Mouse (Mus musculus) adrenal gland, postnatal 10 days (tissue): ENCODE results near the gene Spaca9. TPM values are rescaled to one million over a fixed set of nuclear protein-coding genes. Genes with fewer than 3 reads are reported as not detected.
A peak's percentile ranks its signal among the peaks of the same experiment; 100 is the strongest.

Experiments
- DNase-seq: peaks from one replicate; pipeline ENCODE4 v3.0.0; 2021; ENCODE audit warnings: mixed read lengths
- long read RNA-seq, 2 experiments: library from polyadenylated mRNA; stranded (forward); transcript quantifications; one replicate each; pipeline ENCODE4 v2.0.0; 2021
- total RNA-seq, 2 experiments: library from RNA; stranded (reverse); gene quantifications; 2 replicates each; pipeline ENCODE4 v1.2.3; 2021

The Spaca9 gene
- total RNA-seq = 1 to 10 TPM; 1.4 to 2.1 TPM
- long read RNA-seq, experiment 1, partial matches to known transcripts = 0 of 1 reads
- long read RNA-seq, experiment 1, other reads (novel, unspliced or antisense) = 1 of 1 reads
- long read RNA-seq, experiment 2 = 0 reads

DNA sequence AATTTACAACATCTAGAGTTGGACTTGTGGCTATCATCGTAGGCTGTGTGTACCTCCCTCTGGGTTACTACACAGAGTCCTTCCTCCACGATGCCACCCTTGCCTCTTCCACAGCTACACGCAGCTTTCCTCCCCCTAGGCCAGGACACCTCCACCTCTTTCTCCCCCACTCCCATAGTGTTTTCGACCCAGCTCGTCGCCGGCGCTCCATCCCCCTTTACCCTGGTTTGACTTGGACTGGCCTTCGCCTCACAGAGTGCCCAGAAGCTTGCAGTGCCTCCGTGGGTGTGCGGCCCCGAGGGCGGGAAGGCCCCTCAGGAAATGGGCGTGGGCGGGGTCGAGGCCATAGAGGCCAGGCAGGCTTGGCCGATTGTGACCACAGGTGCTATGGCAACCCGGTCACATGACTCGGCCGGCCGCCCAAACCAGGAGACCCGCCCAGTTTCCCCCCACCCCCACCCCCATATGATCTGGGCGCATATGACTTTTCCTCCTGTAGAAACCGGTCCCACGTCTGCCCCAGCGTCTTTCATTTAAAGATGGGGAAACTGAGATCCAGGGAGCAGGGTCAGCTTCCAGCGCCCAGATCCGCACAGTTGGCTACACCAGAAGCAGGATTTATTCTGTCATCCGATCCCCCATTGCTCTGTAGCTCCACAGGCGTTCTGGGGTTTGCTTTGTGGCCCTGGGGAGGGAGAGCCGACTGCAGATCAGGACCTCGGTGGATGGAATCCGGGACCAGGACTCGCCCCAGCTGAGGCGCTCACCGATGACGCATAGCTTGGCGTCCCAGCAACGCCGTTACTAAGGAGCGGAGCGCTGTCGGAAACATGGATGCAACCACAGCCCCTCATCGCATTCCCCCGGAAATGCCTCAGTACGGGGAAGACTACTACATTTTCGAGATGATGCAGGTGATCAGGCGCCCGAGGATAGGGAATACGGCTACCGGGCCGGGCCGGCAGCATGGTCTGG, at the start of gene Spaca9, which contains the start of gene Ak8:
Gene Spaca9, minus strand, starts transcription at position 367 of the 975 bp plus-strand sequence.
Gene Ak8, plus strand, starts transcription at position 804 of the 975 bp plus-strand sequence.
- DNase-seq = peak; percentile 91

DNA sequence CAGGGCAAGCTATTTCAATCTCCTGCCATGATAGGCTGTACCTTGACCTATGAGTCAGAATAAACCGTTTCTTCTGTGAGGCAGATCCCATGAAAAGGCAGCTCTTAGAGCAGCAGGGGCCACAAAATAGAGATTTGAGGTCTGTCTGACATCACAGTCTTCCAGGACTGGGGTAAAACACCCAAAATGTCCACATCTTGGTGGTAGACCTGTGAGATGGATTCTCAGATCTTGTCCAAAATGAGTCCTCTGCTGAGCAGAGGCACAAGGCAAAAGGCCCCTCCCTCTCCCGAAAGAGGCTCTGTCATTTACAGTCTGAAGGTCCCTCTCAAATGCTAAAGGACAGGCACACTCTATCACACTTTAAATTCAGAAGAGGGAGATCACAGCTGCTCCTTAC, 48.2 kb upstream of the Spaca9 start:
- DNase-seq = no peak

DNA sequence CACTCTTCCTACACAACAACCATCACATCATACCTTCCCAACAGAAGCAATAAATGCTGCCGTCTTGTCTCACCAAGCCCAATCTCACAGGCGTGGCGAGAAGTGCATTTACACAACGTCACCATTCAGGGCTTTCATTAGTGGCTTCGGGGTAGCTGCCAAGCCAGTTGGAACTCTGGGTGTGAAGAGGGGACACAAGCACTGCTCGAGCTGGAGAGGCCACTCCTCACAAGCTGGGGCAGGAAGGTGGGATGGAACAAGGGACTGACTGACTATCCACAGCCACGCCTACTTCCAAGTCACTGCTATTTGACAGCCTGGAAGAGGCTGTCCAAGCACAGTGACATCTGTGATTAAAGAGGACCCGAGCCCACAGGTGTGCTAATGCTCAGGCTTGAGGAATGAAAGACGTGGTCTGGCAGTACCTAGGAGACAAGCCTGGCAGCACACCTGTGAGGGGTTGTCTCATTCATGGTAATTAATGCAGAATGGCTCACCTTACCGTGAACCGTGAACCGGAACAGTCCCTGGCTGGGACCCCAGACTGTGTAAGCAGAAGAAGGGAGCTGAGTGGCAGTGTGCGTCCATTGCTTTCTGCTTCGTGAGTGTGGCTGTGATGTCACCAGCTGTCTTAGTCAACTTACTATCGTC, 47.3 kb upstream of the Spaca9 start:
- no peak for DNase-seq

DNA sequence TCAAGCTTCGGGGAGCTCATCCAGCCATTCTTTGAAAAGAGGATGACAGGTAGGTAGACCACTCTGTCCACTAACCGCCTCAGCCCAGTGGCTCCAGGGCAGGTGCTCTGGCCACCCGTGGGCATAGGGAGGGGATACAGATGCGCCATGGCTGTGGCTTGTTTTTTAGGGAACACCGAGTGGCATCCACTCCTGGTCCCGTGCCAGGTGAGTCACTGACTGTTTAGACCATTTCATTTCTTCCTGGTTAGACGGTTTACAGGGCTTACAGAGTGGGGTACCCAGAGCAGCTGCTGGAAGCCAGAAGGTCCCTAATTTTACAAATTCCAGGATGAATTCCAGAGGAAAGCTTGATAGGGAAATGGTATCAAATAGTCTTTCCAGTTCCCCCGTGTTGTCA, 43.2 kb upstream of the Spaca9 start:
- DNase-seq = peak; percentile 52

DNA sequence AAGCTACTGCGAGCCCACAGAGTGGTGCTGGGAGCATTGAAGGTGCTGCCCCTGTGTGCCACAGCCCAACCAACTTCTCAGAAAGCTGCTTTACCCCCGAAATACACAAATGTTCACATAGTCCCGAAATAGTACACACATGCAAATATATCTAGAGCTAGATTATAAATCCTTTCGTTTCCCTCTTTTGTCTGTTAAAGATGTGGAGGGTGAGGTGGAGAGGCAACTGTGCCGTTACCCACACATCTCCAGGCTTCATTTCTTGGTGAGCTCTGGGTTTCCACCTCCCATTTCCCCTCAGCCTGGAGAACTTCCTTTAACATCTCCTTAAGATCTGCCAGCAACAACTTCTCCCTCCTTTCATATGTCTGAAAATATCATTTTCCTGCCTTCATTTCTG, 40.6 kb upstream of the Spaca9 start:
- no peak for DNase-seq

DNA sequence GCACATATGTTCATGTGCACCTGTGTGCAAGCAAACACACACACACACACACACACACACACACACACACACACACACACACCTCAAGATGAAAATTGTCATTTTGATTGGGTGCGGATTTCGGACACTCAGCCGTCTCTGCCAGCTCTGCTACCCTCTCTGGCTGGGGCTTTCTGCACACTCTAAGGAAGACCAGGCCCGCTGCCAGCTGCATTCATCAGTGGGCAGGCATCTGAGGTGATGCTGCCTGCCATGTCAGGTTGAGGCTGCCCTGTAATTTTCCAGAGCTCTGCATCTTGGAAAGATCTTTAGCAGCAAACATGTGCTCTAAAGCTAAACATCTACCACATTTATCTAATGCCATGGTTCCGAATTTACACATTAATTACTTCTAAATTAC, 37.6 kb upstream of the Spaca9 start:
- DNase-seq = peak; percentile 41

DNA sequence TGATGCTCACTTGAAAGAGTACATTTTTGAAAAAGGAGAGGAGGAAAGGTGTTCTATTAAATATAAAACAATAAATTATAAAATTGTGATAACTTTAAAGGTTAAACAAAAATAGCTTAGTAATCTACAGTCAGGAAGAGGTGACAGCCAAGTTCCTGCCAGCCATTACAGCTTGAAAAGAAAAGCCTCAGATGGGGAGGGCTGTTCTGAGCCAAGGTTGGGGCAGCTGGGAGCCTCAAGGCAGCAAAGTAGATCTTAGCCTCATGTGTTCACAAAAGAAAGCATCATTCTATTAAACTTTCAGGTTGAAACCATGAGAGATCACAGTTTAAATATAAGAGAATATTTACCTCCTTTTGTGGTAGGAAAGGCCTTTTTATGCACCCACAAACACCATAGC, 31.1 kb upstream of the Spaca9 start:
- no peak for DNase-seq

DNA sequence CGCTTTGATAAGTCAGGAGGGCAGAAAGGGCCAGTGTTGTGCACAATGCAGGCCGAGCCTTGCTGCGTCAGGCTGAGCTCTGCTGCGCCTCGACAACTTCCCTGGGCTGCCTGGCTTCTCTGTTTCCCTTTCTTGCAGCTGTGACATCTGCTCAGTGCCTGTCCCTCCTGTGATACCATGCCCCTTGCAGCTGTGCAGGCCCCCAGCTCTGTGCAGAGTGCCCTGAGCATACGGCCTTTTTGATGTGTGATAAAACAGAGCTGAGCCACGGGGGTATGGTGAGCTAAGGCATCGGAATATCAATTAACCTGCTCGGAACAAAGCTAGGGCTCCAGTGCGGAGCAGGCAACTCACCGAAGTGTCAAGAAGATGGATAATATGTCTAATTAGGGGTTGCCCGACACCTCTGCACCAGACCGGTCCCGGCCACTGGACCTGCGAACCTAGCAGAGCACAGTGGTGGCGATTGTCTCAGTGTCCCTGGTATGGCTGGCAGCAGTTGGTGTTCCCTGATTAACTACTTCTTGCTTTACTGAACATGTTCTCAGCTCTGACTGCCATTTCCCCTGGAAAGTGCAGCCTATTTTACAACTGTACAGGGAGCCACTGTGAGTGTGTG, 28.4 kb upstream of the Spaca9 start:
- DNase-seq = no peak

DNA sequence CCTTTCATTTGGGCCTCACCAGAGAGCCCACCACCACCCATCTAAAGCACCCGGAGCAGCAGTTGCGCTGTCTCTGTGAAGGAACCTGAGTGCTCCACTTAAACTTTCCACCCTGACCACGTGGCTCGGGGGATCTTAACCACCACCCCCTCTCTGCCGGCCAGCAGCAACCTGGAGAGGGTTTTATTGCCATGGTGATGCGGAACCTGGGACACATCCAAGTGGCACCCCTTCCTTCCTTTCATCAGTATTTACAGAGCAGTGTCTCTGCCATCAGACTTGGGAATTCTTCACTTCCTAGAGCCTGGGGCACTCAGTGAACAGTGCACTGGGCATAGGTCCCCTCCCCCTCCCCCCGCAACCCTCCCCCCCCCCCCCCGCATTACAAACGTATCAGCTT, 24.4 kb upstream of the Spaca9 start:
- no peak for DNase-seq

DNA sequence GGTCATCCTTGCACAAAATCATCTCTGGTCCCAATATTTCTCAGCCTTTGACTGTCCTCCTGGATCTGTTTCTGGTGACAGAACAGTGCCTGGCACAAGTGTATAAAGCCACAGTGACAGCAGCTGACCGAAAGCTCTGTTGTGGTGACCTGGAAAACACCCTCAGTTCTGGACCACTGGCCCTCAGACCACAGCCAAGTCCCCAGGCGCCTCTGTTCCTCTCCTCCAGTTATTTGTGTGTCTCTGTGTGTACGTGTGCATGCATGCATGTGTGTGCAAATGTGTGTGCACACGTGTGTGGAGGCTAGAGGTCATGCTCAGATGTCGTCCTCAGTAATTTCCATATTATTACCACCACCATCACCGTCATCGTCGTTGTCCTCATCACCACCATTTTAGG, 22.9 kb upstream of the Spaca9 start:
- DNase-seq = no peak

DNA sequence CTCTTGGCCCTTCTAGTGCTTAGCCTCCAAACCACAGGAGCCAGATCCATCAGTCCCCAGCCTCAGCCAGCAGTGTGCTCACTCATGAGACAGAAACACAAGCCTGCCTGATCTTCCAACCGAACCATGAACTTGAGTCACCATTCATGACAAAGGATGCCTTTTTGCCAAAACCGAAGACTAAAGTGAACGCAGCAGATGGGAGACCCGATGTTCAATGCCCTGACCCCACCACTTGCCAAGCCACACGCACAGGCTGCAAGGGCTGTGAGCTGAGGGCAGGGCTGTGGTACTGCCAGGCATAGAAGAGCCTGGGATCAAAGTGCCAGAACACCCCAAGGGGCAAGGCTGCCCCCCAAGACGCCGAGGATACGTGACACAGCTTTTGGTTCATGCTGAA, 13.5 kb upstream of the Spaca9 start:
- DNase-seq = no peak

DNA sequence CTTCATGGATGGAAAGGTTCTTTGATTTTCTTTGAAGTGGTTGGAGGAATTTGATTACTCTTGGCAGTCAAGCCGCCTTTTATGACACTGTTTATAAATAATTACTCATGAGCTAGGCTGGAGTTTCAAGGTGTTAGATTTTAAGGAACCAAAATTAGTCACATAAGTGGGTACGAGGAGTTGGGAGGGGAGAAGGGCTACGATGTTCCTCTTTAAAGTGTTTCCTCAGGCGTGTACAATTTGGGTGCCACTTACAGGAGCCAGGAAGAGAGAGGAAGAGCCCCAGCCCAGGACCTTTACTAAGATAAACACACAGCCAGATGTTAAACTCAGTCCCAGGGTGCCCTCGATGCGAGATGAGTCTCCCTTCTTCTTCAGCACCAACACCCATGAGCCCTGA, 7.3 kb upstream of the Spaca9 start:
- no peak for DNase-seq

DNA sequence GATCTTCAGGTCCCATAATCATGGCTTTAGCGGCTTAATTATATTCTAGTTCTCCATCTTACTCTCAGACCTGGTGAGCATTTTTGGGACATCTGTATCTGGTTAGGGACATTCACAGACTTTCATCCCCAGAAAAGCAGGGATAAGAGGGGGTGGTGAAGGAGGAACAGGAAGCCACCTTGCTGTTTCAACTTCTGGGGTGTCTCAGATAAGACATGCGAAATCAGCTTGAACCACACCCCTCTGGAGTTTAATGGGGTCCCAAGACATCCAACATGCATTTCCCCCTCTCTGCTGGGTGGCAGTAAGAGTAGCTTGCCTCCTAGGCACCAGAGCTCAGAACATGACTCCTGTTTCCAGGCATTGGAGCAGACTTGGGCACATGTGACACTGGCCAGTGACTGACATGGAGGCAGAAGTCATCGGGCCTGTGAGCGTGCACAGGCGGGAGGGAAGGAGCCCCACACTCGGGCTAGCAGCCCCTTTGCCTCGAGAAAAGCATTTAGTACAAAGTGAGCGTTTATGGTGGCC, 6.6 kb upstream of the Spaca9 start:
- DNase-seq = no peak

DNA sequence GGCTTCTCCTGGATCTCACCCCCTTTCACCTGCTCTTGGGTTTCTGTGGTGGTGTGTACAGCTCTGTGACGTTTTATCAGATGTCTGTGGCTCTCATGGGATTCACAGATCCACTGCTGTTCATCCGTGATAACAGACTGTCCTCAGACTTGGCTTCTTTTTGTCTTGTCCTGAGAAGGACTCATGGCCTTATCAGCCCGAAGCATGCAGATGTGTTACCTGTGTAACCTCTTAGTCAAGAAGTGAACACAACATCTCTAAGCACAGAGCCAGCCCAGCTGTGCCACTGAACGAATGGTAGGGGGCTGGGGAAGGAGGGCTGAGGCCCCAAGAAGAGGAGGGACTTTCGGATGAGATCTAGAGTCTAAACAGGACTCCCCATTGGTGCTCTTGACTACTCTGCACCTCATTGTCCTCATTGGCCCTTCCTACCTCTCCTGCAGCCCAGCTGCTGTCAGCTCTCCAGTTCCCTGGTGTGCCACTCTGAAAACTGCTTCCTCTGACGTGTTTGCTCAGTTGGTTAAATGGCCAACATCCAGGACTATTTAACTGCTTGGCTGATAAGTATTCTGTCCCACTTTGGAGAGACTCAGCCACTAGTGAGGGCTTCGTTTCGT, 2.2 kb upstream of the Spaca9 start:
- DNase-seq = no peak

DNA sequence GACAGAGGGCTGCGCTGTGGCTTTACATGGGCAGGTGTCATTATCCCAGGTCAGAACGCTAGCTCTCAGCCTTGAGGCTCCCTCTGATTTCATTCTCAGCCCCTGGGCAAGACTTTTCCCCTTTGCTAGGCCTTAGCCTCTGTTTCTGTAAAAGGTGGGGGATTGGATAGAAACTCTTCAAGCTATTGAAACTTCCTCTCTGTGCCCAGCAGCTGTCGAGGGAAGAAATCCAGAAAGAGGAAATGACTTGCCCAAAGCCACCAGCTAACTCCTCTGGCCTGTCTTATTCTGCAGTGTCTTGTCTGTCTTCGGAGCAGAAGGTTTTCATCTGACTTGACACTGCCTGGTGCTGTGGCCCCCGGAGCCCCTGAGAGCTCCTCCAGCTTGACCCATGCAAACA, 961 bp downstream of the Spaca9 start:
- no peak for DNase-seq

DNA sequence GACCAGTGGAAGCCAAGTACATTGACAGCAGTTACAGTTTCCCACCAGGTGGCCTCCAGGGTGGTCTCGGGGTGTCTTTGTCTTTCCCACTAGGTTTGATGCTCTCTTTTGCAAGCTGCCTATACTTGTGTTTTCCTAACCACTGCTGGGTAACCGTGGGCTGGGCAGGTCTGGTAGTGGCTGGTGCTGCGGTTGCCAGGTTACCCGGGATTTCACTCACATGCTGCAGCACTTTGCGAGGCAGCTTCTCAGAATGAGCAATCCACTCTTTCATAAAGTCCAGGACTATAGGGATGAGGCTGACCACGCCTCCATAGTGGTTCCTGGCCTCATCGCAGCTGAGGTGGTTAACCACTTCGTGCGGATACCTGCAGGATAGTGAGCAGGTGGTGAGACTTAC, 6.8 kb downstream of the Spaca9 start:
- DNase-seq = no peak

DNA sequence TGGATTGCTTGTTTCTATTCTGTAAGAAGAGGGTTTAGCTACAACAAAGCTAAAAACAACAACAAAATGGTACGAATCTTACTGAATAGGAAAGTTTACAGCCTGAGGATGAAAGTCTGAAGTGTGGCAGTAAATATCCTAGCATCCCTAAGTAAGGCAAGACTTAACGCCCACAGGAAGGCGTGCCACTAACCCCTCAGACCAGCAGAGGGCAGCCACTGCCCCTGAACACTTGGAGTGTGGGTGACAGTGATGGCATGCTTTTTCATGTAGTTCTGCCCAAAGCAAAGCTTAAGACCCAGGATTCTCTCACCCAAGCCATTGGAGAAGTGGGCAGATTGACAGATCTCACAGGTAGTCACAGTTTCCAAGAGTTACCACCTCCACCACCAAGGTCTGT, 11.1 kb downstream of the Spaca9 start:
- peak; percentile 59 for DNase-seq

DNA sequence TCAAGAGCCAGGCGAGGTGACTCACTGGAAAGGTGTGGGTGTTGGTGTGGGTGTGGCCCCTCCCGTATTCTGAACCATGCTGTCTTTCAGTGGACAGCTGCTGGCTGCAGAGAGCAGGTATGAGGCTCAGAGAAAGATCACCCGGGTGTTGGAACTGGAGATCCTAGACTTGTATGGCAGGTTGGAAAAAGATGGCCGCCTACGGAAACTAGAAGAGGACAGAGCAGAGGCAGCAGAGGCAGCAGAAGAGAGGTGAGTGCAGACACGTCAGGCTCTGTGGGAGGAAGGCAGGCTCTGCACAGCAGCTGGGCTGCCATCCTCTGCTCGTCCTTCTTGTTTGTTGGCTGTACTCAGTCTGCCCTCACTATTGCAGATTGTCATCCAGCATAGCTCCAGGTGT, 13.6 kb downstream of the Spaca9 start:
- DNase-seq = no peak

DNA sequence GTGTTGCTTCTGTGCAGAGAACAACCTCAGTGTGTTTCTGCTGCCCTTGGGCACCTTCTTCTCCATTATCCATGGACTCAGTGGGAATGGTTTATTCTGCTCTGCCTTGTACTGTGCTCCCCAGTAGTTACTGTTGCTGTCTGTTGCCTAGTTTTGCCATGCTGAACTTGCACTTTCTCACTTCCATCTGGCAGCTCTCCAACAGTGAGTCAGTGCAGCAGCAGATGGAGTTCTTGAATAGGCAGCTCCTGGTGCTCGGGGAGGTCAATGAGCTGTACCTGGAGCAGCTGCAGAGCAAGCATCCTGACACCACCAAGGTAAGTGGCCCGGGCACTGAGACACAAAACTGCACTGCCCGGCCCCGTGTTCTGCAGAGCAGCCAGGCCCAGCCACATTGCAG, 17.8 kb downstream of the Spaca9 start:
- peak; percentile 63 for DNase-seq

DNA sequence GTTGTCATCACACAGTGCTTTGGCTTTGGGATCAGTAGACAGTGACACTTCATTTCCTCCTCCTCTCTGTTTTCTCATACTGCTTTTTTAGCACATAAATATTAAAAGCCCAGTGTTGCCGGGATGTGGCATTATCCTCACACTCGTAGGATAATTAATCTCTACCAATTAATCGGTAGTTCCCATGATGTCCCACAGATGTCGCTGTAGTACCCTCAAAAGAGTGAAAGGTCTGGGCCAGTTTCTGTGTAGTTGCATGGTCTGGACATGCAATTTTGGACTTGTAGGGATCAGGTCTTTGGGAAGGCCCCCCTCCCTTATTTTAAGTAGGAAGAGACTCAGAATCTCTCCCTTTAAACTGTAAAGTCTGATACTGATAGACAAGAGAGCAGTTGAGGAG, 18.8 kb downstream of the Spaca9 start:
- peak; percentile 41 for DNase-seq

DNA sequence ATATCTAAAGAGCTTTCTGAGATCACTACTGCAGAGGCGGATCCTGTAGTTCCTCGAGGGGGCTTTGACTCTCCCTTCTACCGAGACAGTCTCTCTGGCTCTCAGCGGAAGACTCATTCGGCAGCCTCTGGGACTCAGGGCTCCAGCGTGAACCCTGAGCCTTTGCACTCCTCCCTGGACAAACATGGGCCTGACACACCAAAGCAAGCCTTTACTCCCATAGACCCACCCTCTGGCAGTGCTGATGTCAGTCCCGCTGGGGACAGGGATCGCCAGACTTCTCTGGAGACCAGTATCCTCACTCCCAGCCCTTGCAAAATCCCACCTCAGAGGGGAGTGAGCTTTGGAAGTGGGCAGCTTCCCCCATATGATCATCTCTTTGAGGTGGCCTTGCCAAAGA, 23.5 kb downstream of the Spaca9 start:
- no peak for DNase-seq

DNA sequence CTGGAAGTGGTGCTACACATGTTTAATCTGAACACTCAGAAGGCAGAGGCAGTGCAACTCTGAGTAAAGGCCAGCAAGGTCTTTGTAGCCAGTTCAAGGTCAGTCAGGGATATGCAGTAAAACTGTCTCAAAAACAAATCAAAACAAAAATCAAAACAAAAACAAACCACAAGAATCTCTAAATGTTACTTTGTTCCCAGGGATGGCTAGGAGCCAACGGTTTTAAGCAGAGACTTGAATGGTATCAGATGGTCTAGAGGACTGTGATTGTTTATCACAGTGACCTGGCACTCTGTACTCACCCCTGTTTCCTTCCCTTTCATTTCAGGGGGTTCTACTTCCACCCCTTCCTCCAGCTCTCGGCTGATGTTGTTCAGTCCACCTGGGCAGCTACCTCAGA, 28.1 kb downstream of the Spaca9 start:
- no peak for DNase-seq
